Mouse (Mus musculus) liver, adult 2 months (tissue): ENCODE data around the gene Stat4. TPM values are rescaled to one million over a fixed set of nuclear protein-coding genes. Genes with fewer than 3 reads are reported as not detected.

Source experiments
- DNase-seq: peaks from one replicate; pipeline ENCODE4 v3.0.0-alpha.2; 2011; ENCODE audit warnings: low read depth, low spot score; ENCODE audit errors: extremely low read depth
- H3K27ac ChIP-seq: fragments of 200-500 bp; replicated peaks from 2 replicates; pipeline ENCODE4 v1.5.1; 2012; ENCODE audit warnings: low read depth, mild to moderate bottlenecking, control low read depth, inconsistent platforms, low read length; ENCODE audit not compliant: insufficient read depth
- H3K27me3 ChIP-seq: fragments of 200-500 bp; 2 replicates; pipeline ENCODE4 v1.6.1; 2012; ENCODE audit warnings: mild to moderate bottlenecking, moderate library complexity, low read length, inconsistent platforms; ENCODE audit not compliant: control insufficient read depth, insufficient read depth
- H3K36me3 ChIP-seq: fragments of 200-500 bp; 2 replicates; pipeline ENCODE4 v1.6.1; 2012; ENCODE audit warnings: low read length, inconsistent platforms; ENCODE audit not compliant: control insufficient read depth, insufficient read depth
- H3K4me1 ChIP-seq: fragments of 200-500 bp; 2 replicates; pipeline ENCODE4 v1.6.1; 2011; ENCODE audit warnings: low read length; ENCODE audit not compliant: control insufficient read depth, insufficient read depth
- H3K4me3 ChIP-seq: fragments of 200-500 bp; 2 replicates; pipeline ENCODE4 v1.5.1; 2011; ENCODE audit warnings: low read depth, mild to moderate bottlenecking, control low read depth, low read length, moderate library complexity; ENCODE audit not compliant: insufficient read depth
- H3K79me2 ChIP-seq: fragments of 200-500 bp; 2 replicates; pipeline ENCODE4 v1.6.1; 2012; ENCODE audit warnings: inconsistent platforms, mild to moderate bottlenecking, low read length, moderate library complexity; ENCODE audit not compliant: control insufficient read depth, insufficient read depth
- H3K9ac ChIP-seq: fragments of 200-500 bp; 2 replicates; pipeline ENCODE4 v1.6.1; 2012; ENCODE audit warnings: low read depth, mild to moderate bottlenecking, control low read depth, inconsistent platforms, low read length
- CTCF ChIP-seq: fragments of 200-500 bp; IDR thresholded peaks from 2 replicates; pipeline ENCODE4 v1.5.1; 2011; ENCODE audit warnings: low read depth, low read length, control low read depth
- POLR2A ChIP-seq: fragments of 200-500 bp; IDR thresholded peaks from 2 replicates; pipeline ENCODE4 v1.6.1; 2011; ENCODE audit warnings: low read length, control low read depth; ENCODE audit not compliant: insufficient read depth; ENCODE audit errors: extremely low read depth
- WGBS: fragments of 180-500 bp; shearing (Covaris S2); methylation state at CpG from one replicate; pipeline ENCODE4 v1.1.7; 2018; 5-methylcytosine and 5-hydroxymethylcytosine counted together
- polyA plus RNA-seq: library from polyadenylated mRNA; depleted of rRNA; stranded (reverse); fragments of >200 nt; gene quantifications from 2 replicates; pipeline ENCODE4 v1.2.3, GENCODE M21; 2012
- total RNA-seq: library from RNA; depleted of rRNA; stranded (reverse); fragments of >200 nt; gene quantifications from 2 replicates; pipeline ENCODE4 v1.2.3, GENCODE M21; 2014

Stat4 gene
- total and polyA plus RNA-seq, 2 experiments, result 0.02 to 0.46 TPM

GRCm38 (mm10) chr1:52148178-52148577 is 161.2 kb downstream of the Stat4 start:
- Histone ChIP-seq H3K27me3 (no peaks in the 10 kb centered on the region), H3K36me3 (peaks cover 69% of the 10 kb centered on the region), H3K4me3 (no peak overlapping the region), H3K4me1 (0 out of 2 replicates have a peak, but pooled peaks cover 3% of the 10 kb centered on the region), H3K9ac (no peak overlapping the region), H3K27ac (no peak overlapping the region), H3K79me2 (no peaks in the 10 kb centered on the region)
- no peak for DNase-seq
- TF ChIP-seq CTCF, result no peak
- no peak for TF ChIP-seq POLR2A
- WGBS, result 89% methylated on average over 7 of the region's 7 CpGs

- WGBS, result 80% methylated on average over 7 of the region's 7 CpGs
- H3K4me1 ChIP-seq, result 0 out of 2 replicates have a peak, but pooled peaks cover 3% of the 10 kb centered on the region
- TF ChIP-seq CTCF (no peak), POLR2A (no peak)
- H3K79me2 ChIP-seq, result no peaks in the 10 kb centered on the region
- H3K27ac ChIP-seq, result no peak overlapping the region
- no peak overlapping the region for H3K4me3 ChIP-seq
- H3K27me3 ChIP-seq, result no peaks in the 10 kb centered on the region
- no peak overlapping the region for H3K9ac ChIP-seq
- DNase-seq, result no peak
- H3K36me3 ChIP-seq, result peaks cover 69% of the 10 kb centered on the region
Observed at GRCm38 (mm10) chr1:52148696-52149095, 161.7 kb downstream of the Stat4 start.

- no peak for DNase-seq
- 87% methylated on average over 9 of the region's 9 CpGs for WGBS
- H3K27ac ChIP-seq, result no peak overlapping the region
- H3K4me1 ChIP-seq, result 0 out of 2 replicates have a peak, but pooled peaks cover 3% of the 10 kb centered on the region
- H3K79me2 ChIP-seq, result no peaks in the 10 kb centered on the region
- H3K27me3 ChIP-seq, result no peaks in the 10 kb centered on the region
- H3K9ac ChIP-seq, result no peak overlapping the region
- no peak overlapping the region for H3K4me3 ChIP-seq
- TF ChIP-seq POLR2A (no peak), CTCF (no peak)
- H3K36me3 ChIP-seq, result peaks cover 75% of the 10 kb centered on the region
Observed at GRCm38 (mm10) chr1:52149934-52150346, 163.0 kb downstream of the Stat4 start.

GRCm38 (mm10) chr1:52150676-52151075 is 163.7 kb downstream of the Stat4 start:
- Histone ChIP-seq H3K27me3 (no peaks in the 10 kb centered on the region), H3K9ac (no peak overlapping the region), H3K4me3 (no peak overlapping the region), H3K79me2 (no peaks in the 10 kb centered on the region), H3K36me3 (peaks cover 76% of the 10 kb centered on the region), H3K4me1 (0 out of 2 replicates have a peak, but pooled peaks cover 3% of the 10 kb centered on the region), H3K27ac (no peak overlapping the region)
- TF ChIP-seq POLR2A (no peak), CTCF (no peak)
- no peak for DNase-seq
- WGBS, result 65% methylated on average over 11 of the region's 11 CpGs

- H3K4me1 ChIP-seq, result 0 out of 2 replicates have a peak, but pooled peaks cover 3% of the 10 kb centered on the region
- TF ChIP-seq CTCF (no peak), POLR2A (no peak)
- H3K4me3 ChIP-seq, result no peak overlapping the region
- H3K27ac ChIP-seq, result no peak overlapping the region
- no peak for DNase-seq
- no peak overlapping the region for H3K9ac ChIP-seq
- no peaks in the 10 kb centered on the region for H3K79me2 ChIP-seq
- WGBS, result 98% methylated on average over 5 of the region's 5 CpGs
- no peaks in the 10 kb centered on the region for H3K27me3 ChIP-seq
- H3K36me3 ChIP-seq, result peaks cover 80% of the 10 kb centered on the region
Observed at GRCm38 (mm10) chr1:52151166-52151565, 164.2 kb downstream of the Stat4 start.

- no peak for DNase-seq
- TF ChIP-seq POLR2A, result no peak
- no peak for TF ChIP-seq CTCF
- Histone ChIP-seq H3K4me1 (0 out of 2 replicates have a peak, but pooled peaks cover 3% of the 10 kb centered on the region), H3K79me2 (no peaks in the 10 kb centered on the region), H3K9ac (no peak overlapping the region), H3K27ac (no peak overlapping the region), H3K27me3 (no peaks in the 10 kb centered on the region), H3K36me3 (peaks cover 85% of the 10 kb centered on the region), H3K4me3 (no peak overlapping the region)
- 88% methylated on average over 13 of the region's 13 CpGs for WGBS
Observed at GRCm38 (mm10) chr1:52152369-52152768, 165.4 kb downstream of the Stat4 start.
